Mouse (Mus musculus) kidney, adult 2 months (tissue): ENCODE data around the gene Btnl6.

Experiments used
- CTCF ChIP-seq: fragments of 200-500 bp; conservative IDR thresholded peaks from 2 replicates; pipeline ENCODE4 v1.5.1; 2011; ENCODE audit warnings: low read depth, mild to moderate bottlenecking, control low read depth, low read length, moderate library complexity, mixed read lengths; ENCODE audit not compliant: insufficient read depth, insufficient read length
- POLR2A ChIP-seq: fragments of 200-500 bp; IDR thresholded peaks from one replicate; pipeline ENCODE4 v1.6.1; 2011; ENCODE audit warnings: low read depth, low read length, control low read depth

DNA sequence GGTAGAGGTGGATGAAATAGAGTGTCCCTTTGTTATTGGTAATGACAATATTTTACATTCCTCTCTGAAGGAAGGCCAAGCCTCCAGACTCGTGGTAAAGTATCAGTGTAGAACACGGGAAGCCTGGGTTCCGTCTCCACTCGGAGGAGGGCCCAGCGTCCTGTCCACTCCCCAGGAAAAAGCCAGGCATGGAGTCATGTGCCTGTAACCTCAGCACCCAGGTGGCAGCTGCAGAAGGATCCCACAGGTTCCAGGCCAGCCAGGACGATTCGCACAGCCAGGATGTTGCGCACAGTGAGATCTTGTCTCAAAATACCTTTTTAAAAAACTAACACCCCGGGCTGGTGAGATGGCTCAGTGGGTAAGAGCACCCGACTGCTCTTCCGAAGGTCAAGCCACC lies 46.2 kb upstream of the Btnl6 start:
- TF ChIP-seq POLR2A (no peak), CTCF (no peak)
